Mouse (Mus musculus) CH12.LX (cell line): ENCODE measurements around the gene Whrn. TPM values are rescaled to one million over a fixed set of nuclear protein-coding genes. Genes with fewer than 3 reads are reported as not detected.
A peak's percentile ranks its signal among the peaks of the same experiment; 100 is the strongest.

Source experiments
- DNase-seq: peaks from one replicate; pipeline ENCODE4 v3.0.0-alpha.2; 2013; ENCODE audit errors: extremely low read depth
- H3K27ac ChIP-seq: 2 replicates; pipeline ENCODE4 v1.5.1; 2012; ENCODE audit warnings: low read depth, mild to moderate bottlenecking, control low read depth, moderate library complexity; ENCODE audit not compliant: insufficient read depth
- H3K27me3 ChIP-seq: replicated peaks from 2 replicates; pipeline ENCODE3; 2012; ENCODE audit warnings: inconsistent platforms
- H3K36me3 ChIP-seq, 2 experiments: replicated peaks in 1 of 2; 2 replicates each; pipeline versions ENCODE3 to v1.6.1; 2012; ENCODE audit warnings: inconsistent platforms in 1 of 2, low read length in 1 of 2, mild to moderate bottlenecking in 1 of 2, mixed read lengths in 1 of 2, moderate library complexity in 1 of 2; ENCODE audit not compliant: control insufficient read depth in 1 of 2, insufficient read depth in 1 of 2
- H3K4me1 ChIP-seq, 2 experiments: 2 replicates each; pipeline ENCODE4 v1.6.1; 2012; ENCODE audit warnings: inconsistent platforms in 1 of 2, moderate library complexity in 1 of 2; ENCODE audit not compliant: insufficient read depth in 2 of 2, control insufficient read depth in 1 of 2
- H3K4me2 ChIP-seq: 2 replicates; pipeline ENCODE4 v1.6.1; 2012; ENCODE audit warnings: low read depth, mild to moderate bottlenecking, control low read depth; ENCODE audit not compliant: poor library complexity, insufficient read depth, severe bottlenecking
- H3K4me3 ChIP-seq, 3 experiments: fragments of 150-350 bp in 1 of 3; sonication (generic) in 1 of 3; replicated peaks in 1 of 3; 2 replicates each; pipeline versions ENCODE3 to v1.5.1; 2011 to 2012; ENCODE audit warnings: low read depth in 2 of 3, low read length in 2 of 3, mild to moderate bottlenecking in 2 of 3, moderate library complexity in 2 of 3, control low read depth in 1 of 3, improper control_type of control experiment in 1 of 3, inconsistent platforms in 1 of 3, mixed read lengths in 1 of 3; ENCODE audit not compliant: poor library complexity in 1 of 3
- H3K79me2 ChIP-seq: replicated peaks from 2 replicates; pipeline ENCODE4 v1.6.1; 2012; ENCODE audit warnings: mild to moderate bottlenecking, moderate library complexity; ENCODE audit not compliant: control insufficient read depth, poor library complexity, insufficient read depth, severe bottlenecking; ENCODE audit errors: extremely low read depth
- H3K9ac ChIP-seq: 2 replicates; pipeline ENCODE4 v1.6.1; 2012; ENCODE audit warnings: low read depth, mild to moderate bottlenecking, control low read depth, moderate library complexity; ENCODE audit not compliant: insufficient read depth
- H3K9me3 ChIP-seq: replicated peaks from 2 replicates; pipeline ENCODE3; 2012; ENCODE audit warnings: low read length, inconsistent platforms, mixed read lengths
- BHLHE40 ChIP-seq: IDR thresholded peaks from 2 replicates; pipeline ENCODE4 v1.6.1; 2011; ENCODE audit warnings: mild to moderate bottlenecking, low read depth, low read length, improper control_type of control experiment
- CHD1 ChIP-seq: IDR thresholded peaks from 2 replicates; pipeline ENCODE4 v1.6.1; 2012; ENCODE audit warnings: low read depth, low read length, improper control_type of control experiment, inconsistent platforms
- CTCF ChIP-seq, 2 experiments: IDR thresholded peaks in 1 of 2; conservative IDR thresholded peaks in 1 of 2; 2 replicates each; pipeline ENCODE4 v1.5.1; 2011 to 2012; ENCODE audit warnings: low read depth in 2 of 2, low read length in 2 of 2, improper control_type of control experiment in 1 of 2, inconsistent platforms in 1 of 2, mild to moderate bottlenecking in 1 of 2, moderate library complexity in 1 of 2
- ELF1 ChIP-seq: IDR thresholded peaks from 2 replicates; pipeline ENCODE4 v1.6.1; 2014; ENCODE audit warnings: low read depth, mild to moderate bottlenecking, inconsistent platforms, low read length, improper control_type of control experiment
- EP300 ChIP-seq: IDR thresholded peaks from 2 replicates; pipeline ENCODE4 v1.6.1; 2011; ENCODE audit warnings: low read length, improper control_type of control experiment
- JUN ChIP-seq: IDR thresholded peaks from 2 replicates; pipeline ENCODE4 v1.6.1; 2011; ENCODE audit warnings: low read depth, mild to moderate bottlenecking, low read length, improper control_type of control experiment, moderate library complexity; ENCODE audit not compliant: insufficient read depth
- JUND ChIP-seq: conservative IDR thresholded peaks from 2 replicates; pipeline ENCODE4 v1.6.1; 2011; ENCODE audit warnings: low read depth, low read length, improper control_type of control experiment
- MXI1 ChIP-seq: IDR thresholded peaks from 2 replicates; pipeline ENCODE4 v1.6.1; 2011; ENCODE audit warnings: mild to moderate bottlenecking, low read depth, low read length, improper control_type of control experiment
- NELFE ChIP-seq: IDR thresholded peaks from 2 replicates; pipeline ENCODE4 v1.6.1; 2011; ENCODE audit warnings: low read depth, low read length, improper control_type of control experiment
- PAX5 ChIP-seq: IDR thresholded peaks from 2 replicates; pipeline ENCODE4 v1.6.1; 2012; ENCODE audit warnings: low read length, inconsistent platforms, mixed read lengths
- POLR2A ChIP-seq: IDR thresholded peaks from 2 replicates; pipeline ENCODE4 v1.6.1; 2011; ENCODE audit warnings: low read depth, mild to moderate bottlenecking, improper control_type of control experiment, low read length
- POLR2AphosphoS2 ChIP-seq: IDR thresholded peaks from 2 replicates; pipeline ENCODE4 v1.6.1; 2011; ENCODE audit warnings: low read depth, low read length, improper control_type of control experiment
- RAD21 ChIP-seq: IDR thresholded peaks from 2 replicates; pipeline ENCODE4 v1.6.1; 2011; ENCODE audit warnings: low read depth, mild to moderate bottlenecking, low read length, improper control_type of control experiment, moderate library complexity
- RCOR1 ChIP-seq: conservative IDR thresholded peaks from 2 replicates; pipeline ENCODE4 v1.6.1; 2012; ENCODE audit warnings: low read depth, mild to moderate bottlenecking, inconsistent platforms, low read length, improper control_type of control experiment
- SMC3 ChIP-seq: IDR thresholded peaks from 2 replicates; pipeline ENCODE4 v1.6.1; 2011; ENCODE audit warnings: low read depth, low read length, improper control_type of control experiment
- USF2 ChIP-seq: conservative IDR thresholded peaks from 2 replicates; pipeline ENCODE4 v1.6.1; 2011; ENCODE audit warnings: low read depth, low read length, improper control_type of control experiment
- dilution Hi-C: fragments of 300-500 bp; cut with MboI; formaldehyde crosslinking; loops from 2 replicates; pipeline ENCODE4 v1.14.3; 2020; ENCODE audit warnings: low sequenced_read_pairs; ENCODE audit not compliant: extremely low pct_unique_long_range_greater_than_20kb, extremely low pct_ligation_motif_present
- in situ Hi-C: fragments of 300-500 bp; cut with MboI; formaldehyde crosslinking; loops from 3 replicates; pipeline ENCODE4 v1.14.3; 2019; ENCODE audit warnings: low sequenced_read_pairs, low pct_ligation_motif_present, low pct_unique_long_range_greater_than_20kb, mixed read lengths
- polyA plus RNA-seq: library from polyadenylated mRNA; unstranded; fragments of >175 nt; gene quantifications from 2 replicates; pipeline ENCODE4 v1.2.1, GENCODE M21; 2012; ENCODE audit warnings: low read depth; ENCODE audit not compliant: insufficient read length
- total RNA-seq, 2 experiments: library from RNA; depleted of rRNA; stranded (reverse); fragments of 300-350 nt in 1 of 2; fragments of >200 nt in 1 of 2; gene quantifications; 2 replicates each; pipeline ENCODE4 v1.2.3; 2012 to 2014

Gene Whrn
- total and polyA plus RNA-seq, 3 experiments, result 0.99 to 9.4 (median 4.5) TPM

GRCm38 (mm10) chr4:63382676-63383369, 113.0 kb downstream of the Whrn start:
- dilution Hi-C loops, result no loop called here
- no peak for TF ChIP-seq POLR2AphosphoS2
- no peak for TF ChIP-seq JUND
- TF ChIP-seq PAX5, result no peak
- no peak for TF ChIP-seq JUN
- no peak for TF ChIP-seq USF2
- TF ChIP-seq CTCF (conservative IDR thresholded peaks at IDR 0.05 in 1 of 2, IDR thresholded peaks at IDR 0.05 in 1 of 2; ENCODE audit: low read depth in 2 of 2, low read length in 2 of 2), result no peak
- TF ChIP-seq ELF1, result no peak
- TF ChIP-seq POLR2A, result no peak
- no peak for TF ChIP-seq NELFE
- TF ChIP-seq BHLHE40, result no peak
- TF ChIP-seq MXI1, result no peak
- TF ChIP-seq RAD21, result no peak
- no peak for TF ChIP-seq RCOR1
- TF ChIP-seq, all 38 proteins: peak for 0
- H3K4me1 ChIP-seq, result peaks cover 19 to 42% of the 10 kb centered on the region in 2 experiments
- no peak overlapping the region for H3K27ac ChIP-seq
- no peaks in the 10 kb centered on the region for H3K27me3 ChIP-seq
- H3K9me3 ChIP-seq, result no peaks in the 10 kb centered on the region
- no peak overlapping the region for H3K4me3 ChIP-seq
- H3K4me2 ChIP-seq, result no peak overlapping the region
- no peak for DNase-seq
- peaks cover 82 to 96% of the 10 kb centered on the region in 2 experiments for H3K36me3 ChIP-seq
- in situ Hi-C loops, result no loop called here
- H3K9ac ChIP-seq, result no peak overlapping the region
- H3K79me2 ChIP-seq, result peaks cover 16% of the 10 kb centered on the region

- Histone ChIP-seq H3K4me2 (no peak overlapping the region), H3K4me3 (no peak overlapping the region), H3K27ac (no peak overlapping the region), H3K9me3 (no peaks in the 10 kb centered on the region), H3K79me2 (0 out of 2 replicates have a peak, but pooled peaks cover 2% of the 10 kb centered on the region), H3K9ac (no peak overlapping the region), H3K36me3 (peaks cover 99 to 100% of the 10 kb centered on the region in 2 experiments), H3K27me3 (no peaks in the 10 kb centered on the region), H3K4me1 (peaks cover 0 to 2% of the 10 kb centered on the region in 2 experiments; a peak in 2 of 4 replicates)
- dilution Hi-C loops, result no loop called here
- TF ChIP-seq CHD1 (no peak), EP300 (no peak), CTCF (conservative IDR thresholded peaks at IDR 0.05 in 1 of 2, IDR thresholded peaks at IDR 0.05 in 1 of 2; ENCODE audit: low read depth in 2 of 2, low read length in 2 of 2) (peak in 1 of 2 experiments; percentile 66; a peak in 2 of 4 replicates), RAD21 (peak; percentile 52), SMC3 (peak; percentile 69)
- in situ Hi-C loops, result no loop called here
- DNase-seq, result no peak
Measured at GRCm38 (mm10) chr4:63377483-63377882, 118.3 kb downstream of the Whrn start.
